Mouse (Mus musculus) E14TG2a.4 (cell line): ENCODE data around the gene Tgfbr1.

Experiments used
- CTCF ChIP-seq: conservative IDR thresholded peaks from 2 replicates; pipeline ENCODE4 v1.5.1; 2014; ENCODE audit warnings: low read length
- NANOG ChIP-seq: IDR thresholded peaks from 2 replicates; pipeline ENCODE4 v1.6.1; 2014; ENCODE audit warnings: borderline replicate concordance, low read length, mixed read lengths
- POU5F1 ChIP-seq: IDR thresholded peaks from 2 replicates; pipeline ENCODE4 v1.6.1; 2014; ENCODE audit warnings: low read length, borderline replicate concordance

DNA sequence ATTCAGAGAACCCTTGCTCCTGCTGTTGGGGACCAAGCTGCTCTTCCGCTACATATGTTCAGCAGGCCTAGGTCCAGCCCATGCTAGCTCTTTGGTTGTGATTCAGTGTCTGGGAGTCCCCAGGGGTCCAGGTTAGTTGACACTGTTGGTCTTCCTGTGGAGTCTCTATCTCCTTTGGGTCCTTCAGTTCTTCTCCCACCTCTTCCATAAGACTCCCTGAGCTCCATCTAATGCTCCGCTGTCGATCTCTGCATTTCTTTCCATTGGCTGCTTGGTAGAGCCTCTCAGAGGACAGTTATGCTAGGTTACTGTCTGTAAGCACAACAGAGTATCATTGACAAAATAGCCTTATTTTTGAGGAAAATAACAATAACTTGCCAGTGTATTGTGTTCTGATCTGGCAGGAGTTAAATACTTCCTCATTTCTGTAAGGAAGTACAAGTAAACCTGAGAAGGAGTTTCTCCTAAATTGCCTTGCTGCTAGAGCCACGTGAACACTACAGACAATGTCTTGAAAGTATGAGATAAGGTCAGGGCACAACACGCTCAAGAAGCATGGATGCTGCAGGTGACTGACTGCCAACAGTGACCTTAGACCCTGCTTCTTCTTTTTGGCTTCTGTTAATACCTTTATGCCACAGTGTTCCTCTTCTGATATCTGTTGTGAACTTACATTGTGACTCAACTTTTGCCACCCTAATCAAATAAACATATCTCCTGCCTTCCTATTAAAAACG is 45.1 kb downstream of the Tgfbr1 start:
- TF ChIP-seq CTCF (no peak), NANOG (no peak), POU5F1 (no peak)
